Mouse (Mus musculus) CH12.LX (cell line): ENCODE measurements around the gene Sptbn4. TPM values are rescaled to one million over a fixed set of nuclear protein-coding genes. Genes with fewer than 3 reads are reported as not detected.
A peak's percentile ranks its signal among the peaks of the same experiment; 100 is the strongest.

Experiments
- DNase-seq: peaks from one replicate; pipeline ENCODE4 v3.0.0-alpha.2; 2013; ENCODE audit errors: extremely low read depth
- H3K27ac ChIP-seq: 2 replicates; pipeline ENCODE4 v1.5.1; 2012; ENCODE audit warnings: low read depth, mild to moderate bottlenecking, control low read depth, moderate library complexity; ENCODE audit not compliant: insufficient read depth
- H3K27me3 ChIP-seq: replicated peaks from 2 replicates; pipeline ENCODE3; 2012; ENCODE audit warnings: inconsistent platforms
- H3K36me3 ChIP-seq, 2 experiments: replicated peaks in 1 of 2; 2 replicates each; pipeline versions ENCODE3 to v1.6.1; 2012; ENCODE audit warnings: inconsistent platforms in 1 of 2, low read length in 1 of 2, mild to moderate bottlenecking in 1 of 2, mixed read lengths in 1 of 2, moderate library complexity in 1 of 2; ENCODE audit not compliant: control insufficient read depth in 1 of 2, insufficient read depth in 1 of 2
- H3K4me1 ChIP-seq, 2 experiments: 2 replicates each; pipeline ENCODE4 v1.6.1; 2012; ENCODE audit warnings: inconsistent platforms in 1 of 2, moderate library complexity in 1 of 2; ENCODE audit not compliant: insufficient read depth in 2 of 2, control insufficient read depth in 1 of 2
- H3K4me2 ChIP-seq: 2 replicates; pipeline ENCODE4 v1.6.1; 2012; ENCODE audit warnings: low read depth, mild to moderate bottlenecking, control low read depth; ENCODE audit not compliant: poor library complexity, insufficient read depth, severe bottlenecking
- H3K4me3 ChIP-seq, 3 experiments: fragments of 150-350 bp in 1 of 3; sonication (generic) in 1 of 3; replicated peaks in 1 of 3; 2 replicates each; pipeline versions ENCODE3 to v1.5.1; 2011 to 2012; ENCODE audit warnings: low read depth in 2 of 3, low read length in 2 of 3, mild to moderate bottlenecking in 2 of 3, moderate library complexity in 2 of 3, control low read depth in 1 of 3, improper control_type of control experiment in 1 of 3, inconsistent platforms in 1 of 3, mixed read lengths in 1 of 3; ENCODE audit not compliant: poor library complexity in 1 of 3
- H3K79me2 ChIP-seq: replicated peaks from 2 replicates; pipeline ENCODE4 v1.6.1; 2012; ENCODE audit warnings: mild to moderate bottlenecking, moderate library complexity; ENCODE audit not compliant: control insufficient read depth, poor library complexity, insufficient read depth, severe bottlenecking; ENCODE audit errors: extremely low read depth
- H3K9ac ChIP-seq: 2 replicates; pipeline ENCODE4 v1.6.1; 2012; ENCODE audit warnings: low read depth, mild to moderate bottlenecking, control low read depth, moderate library complexity; ENCODE audit not compliant: insufficient read depth
- H3K9me3 ChIP-seq: replicated peaks from 2 replicates; pipeline ENCODE3; 2012; ENCODE audit warnings: low read length, inconsistent platforms, mixed read lengths
- CTCF ChIP-seq, 2 experiments: IDR thresholded peaks in 1 of 2; conservative IDR thresholded peaks in 1 of 2; 2 replicates each; pipeline ENCODE4 v1.5.1; 2011 to 2012; ENCODE audit warnings: low read depth in 2 of 2, low read length in 2 of 2, improper control_type of control experiment in 1 of 2, inconsistent platforms in 1 of 2, mild to moderate bottlenecking in 1 of 2, moderate library complexity in 1 of 2
- EP300 ChIP-seq: IDR thresholded peaks from 2 replicates; pipeline ENCODE4 v1.6.1; 2011; ENCODE audit warnings: low read length, improper control_type of control experiment
- GABPA ChIP-seq: IDR thresholded peaks from 2 replicates; pipeline ENCODE4 v1.6.1; 2012; ENCODE audit warnings: low read depth, low read length, improper control_type of control experiment, inconsistent platforms; ENCODE audit not compliant: insufficient replicate concordance
- HCFC1 ChIP-seq: IDR thresholded peaks from 2 replicates; pipeline ENCODE4 v1.6.1; 2012; ENCODE audit warnings: low read depth, mild to moderate bottlenecking, inconsistent platforms, low read length, improper control_type of control experiment
- JUN ChIP-seq: IDR thresholded peaks from 2 replicates; pipeline ENCODE4 v1.6.1; 2011; ENCODE audit warnings: low read depth, mild to moderate bottlenecking, low read length, improper control_type of control experiment, moderate library complexity; ENCODE audit not compliant: insufficient read depth
- JUND ChIP-seq: conservative IDR thresholded peaks from 2 replicates; pipeline ENCODE4 v1.6.1; 2011; ENCODE audit warnings: low read depth, low read length, improper control_type of control experiment
- MAFK ChIP-seq: IDR thresholded peaks from 2 replicates; pipeline ENCODE4 v1.6.1; 2011; ENCODE audit warnings: low read length, improper control_type of control experiment; ENCODE audit not compliant: insufficient replicate concordance
- MEF2A ChIP-seq: IDR thresholded peaks from 2 replicates; pipeline ENCODE4 v1.6.1; 2014; ENCODE audit warnings: low read depth, mild to moderate bottlenecking, inconsistent platforms, low read length, improper control_type of control experiment, borderline replicate concordance
- MXI1 ChIP-seq: IDR thresholded peaks from 2 replicates; pipeline ENCODE4 v1.6.1; 2011; ENCODE audit warnings: mild to moderate bottlenecking, low read depth, low read length, improper control_type of control experiment
- MYC ChIP-seq: IDR thresholded peaks from 2 replicates; pipeline ENCODE4 v1.6.1; 2011; ENCODE audit warnings: low read depth, mild to moderate bottlenecking, improper control_type of control experiment, low read length
- PAX5 ChIP-seq: IDR thresholded peaks from 2 replicates; pipeline ENCODE4 v1.6.1; 2012; ENCODE audit warnings: low read length, inconsistent platforms, mixed read lengths
- POLR2A ChIP-seq: IDR thresholded peaks from 2 replicates; pipeline ENCODE4 v1.6.1; 2011; ENCODE audit warnings: low read depth, mild to moderate bottlenecking, improper control_type of control experiment, low read length
- RCOR1 ChIP-seq: conservative IDR thresholded peaks from 2 replicates; pipeline ENCODE4 v1.6.1; 2012; ENCODE audit warnings: low read depth, mild to moderate bottlenecking, inconsistent platforms, low read length, improper control_type of control experiment
- SMC3 ChIP-seq: IDR thresholded peaks from 2 replicates; pipeline ENCODE4 v1.6.1; 2011; ENCODE audit warnings: low read depth, low read length, improper control_type of control experiment
- ZC3H11A ChIP-seq: IDR thresholded peaks from 2 replicates; pipeline ENCODE4 v1.6.1; 2012; ENCODE audit warnings: low read depth, mild to moderate bottlenecking, inconsistent platforms, low read length, improper control_type of control experiment
- ZMIZ1 ChIP-seq: IDR thresholded peaks from 2 replicates; pipeline ENCODE4 v1.6.1; 2012; ENCODE audit warnings: low read depth, mild to moderate bottlenecking, inconsistent platforms, low read length, improper control_type of control experiment
- dilution Hi-C: fragments of 300-500 bp; cut with MboI; formaldehyde crosslinking; loops from 2 replicates; pipeline ENCODE4 v1.14.3; 2020; ENCODE audit warnings: low sequenced_read_pairs; ENCODE audit not compliant: extremely low pct_unique_long_range_greater_than_20kb, extremely low pct_ligation_motif_present
- in situ Hi-C: fragments of 300-500 bp; cut with MboI; formaldehyde crosslinking; loops from 3 replicates; pipeline ENCODE4 v1.14.3; 2019; ENCODE audit warnings: low sequenced_read_pairs, low pct_ligation_motif_present, low pct_unique_long_range_greater_than_20kb, mixed read lengths
- polyA plus RNA-seq: library from polyadenylated mRNA; unstranded; fragments of >175 nt; gene quantifications from 2 replicates; pipeline ENCODE4 v1.2.1, GENCODE M21; 2012; ENCODE audit warnings: low read depth; ENCODE audit not compliant: insufficient read length
- total RNA-seq, 2 experiments: library from RNA; depleted of rRNA; stranded (reverse); fragments of 300-350 nt in 1 of 2; fragments of >200 nt in 1 of 2; gene quantifications; 2 replicates each; pipeline ENCODE4 v1.2.3; 2012 to 2014

Gene Sptbn4
- total and polyA plus RNA-seq, 3 experiments: 0.21 to 0.38 (median 0.24) TPM

DNA sequence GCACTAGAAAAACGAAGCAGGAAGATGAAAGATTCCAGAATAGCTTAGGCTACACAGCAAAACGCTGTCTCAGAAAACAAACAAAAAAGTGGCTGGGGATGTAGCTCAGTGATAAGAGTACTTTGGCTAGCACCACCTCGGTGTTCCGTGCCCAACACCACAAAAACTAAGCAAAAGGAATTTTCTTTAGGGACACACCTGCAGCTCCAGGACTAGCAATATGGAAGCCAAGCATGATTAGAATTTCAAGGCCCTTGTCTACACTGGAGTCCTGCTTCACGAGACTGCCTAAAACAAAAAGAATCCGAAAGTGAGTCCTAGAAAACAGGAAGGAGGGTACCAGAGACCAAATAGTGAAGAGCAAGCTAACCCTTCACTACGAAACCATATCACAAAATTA, 25.1 kb upstream of the Sptbn4 start:
- H3K9ac ChIP-seq: peak overlapping the region; percentile 90
- TF ChIP-seq MEF2A (no peak), JUND (no peak)
- H3K4me2 ChIP-seq: peak overlapping the region; percentile 98
- no peaks in the 10 kb centered on the region for H3K79me2 ChIP-seq
- no peaks in the 10 kb centered on the region for H3K9me3 ChIP-seq
- dilution Hi-C loops: no loop called here
- H3K4me1 ChIP-seq: peaks cover 0 to 9% of the 10 kb centered on the region in 2 experiments; a peak in 1 of 4 replicates
- no peaks in the 10 kb centered on the region for H3K27me3 ChIP-seq
- in situ Hi-C loops: no loop called here
- H3K36me3 ChIP-seq: peaks cover 0 to 12% of the 10 kb centered on the region in 2 experiments
- DNase-seq: no peak
- H3K4me3 ChIP-seq: peak overlapping the region; percentile 63 to 76 (median 74)
- H3K27ac ChIP-seq: no peak overlapping the region

DNA sequence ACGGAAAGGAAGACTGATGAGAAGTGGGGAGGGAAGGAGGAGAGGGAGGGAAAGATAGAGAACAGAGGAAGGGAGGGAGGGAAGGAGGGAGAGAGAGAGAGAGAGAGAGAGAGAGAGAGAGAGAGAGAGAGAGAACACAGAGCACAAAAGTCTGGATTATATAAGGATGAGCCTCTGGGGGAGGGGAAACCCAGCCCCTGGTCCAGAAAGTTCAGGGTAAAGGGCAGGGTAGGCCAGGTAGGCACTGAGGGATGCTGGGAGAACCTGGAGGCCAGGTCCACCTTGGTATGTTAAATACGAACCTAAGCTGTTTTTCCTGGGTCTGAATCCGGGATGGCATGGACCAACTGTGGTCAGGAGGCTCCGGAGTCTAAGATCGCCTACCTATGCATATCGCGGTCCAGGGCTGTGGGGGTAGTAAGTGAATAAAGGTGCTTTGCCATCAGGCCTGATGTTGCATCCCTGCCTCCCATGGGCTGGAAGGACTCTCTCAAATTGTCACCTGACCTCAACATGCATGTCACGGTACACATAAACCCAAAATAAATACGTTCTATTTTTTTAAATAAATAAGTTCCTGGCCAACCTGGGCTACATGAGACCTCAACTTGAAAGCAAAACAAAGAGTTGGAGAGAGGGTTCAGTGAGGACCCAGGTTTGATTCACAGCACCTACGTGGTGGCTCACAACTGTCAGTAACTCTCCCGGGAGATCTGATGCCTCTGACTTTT, 24.1 kb upstream of the Sptbn4 start:
- H3K4me2 ChIP-seq: no peak overlapping the region
- DNase-seq: no peak
- H3K9ac ChIP-seq: no peak overlapping the region
- H3K27ac ChIP-seq: no peak overlapping the region
- no peaks in the 10 kb centered on the region for H3K9me3 ChIP-seq
- peaks cover 0 to 8% of the 10 kb centered on the region in 2 experiments; a peak in 1 of 4 replicates for H3K4me1 ChIP-seq
- peaks cover 0 to 7% of the 10 kb centered on the region in 2 experiments for H3K36me3 ChIP-seq
- in situ Hi-C loops: no loop called here
- H3K4me3 ChIP-seq: no peak overlapping the region
- dilution Hi-C loops: no loop called here
- TF ChIP-seq ZMIZ1 (no peak), MYC (no peak), SMC3 (no peak), MXI1 (no peak), ZC3H11A (no peak), MAFK (no peak), CTCF (conservative IDR thresholded peaks at IDR 0.05 in 1 of 2, IDR thresholded peaks at IDR 0.05 in 1 of 2; ENCODE audit: low read depth in 2 of 2, low read length in 2 of 2) (no peak), PAX5 (no peak), HCFC1 (no peak), EP300 (no peak), RCOR1 (no peak), JUN (no peak), GABPA (no peak), POLR2A (no peak)
- no peaks in the 10 kb centered on the region for H3K79me2 ChIP-seq
- no peaks in the 10 kb centered on the region for H3K27me3 ChIP-seq
